Mouse (Mus musculus): ENCODE measurements around the gene Cuedc2. TPM values are rescaled to one million over a fixed set of nuclear protein-coding genes. Genes with fewer than 3 reads are reported as not detected.

Gene Cuedc2
- polyA plus RNA-seq, 1 experiment from 2014 or later: 300 TPM

DNA sequence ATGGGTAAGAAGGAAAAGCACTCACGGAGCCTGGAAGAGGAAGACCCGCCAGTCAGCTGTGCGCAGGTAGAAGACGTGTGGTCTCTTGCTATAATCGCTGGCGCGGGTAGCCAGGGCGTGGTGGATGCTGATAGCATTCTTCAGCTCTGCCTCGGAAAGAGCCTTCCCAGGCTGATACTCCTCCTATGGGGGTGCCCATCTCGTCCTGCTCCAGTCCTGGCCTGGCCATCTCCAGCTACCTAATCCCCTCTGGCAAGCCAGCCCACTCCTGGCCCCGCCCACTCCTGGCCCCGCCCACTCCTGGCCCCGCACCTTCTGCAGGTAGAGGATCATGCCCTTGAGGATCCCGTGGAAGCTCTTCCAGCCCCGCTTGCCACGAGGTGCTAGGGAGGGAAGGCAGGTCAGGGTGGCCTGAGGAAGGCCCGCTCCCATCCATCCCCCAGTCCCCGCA lies 24.3 kb downstream of the Cuedc2 start:
- no peak overlapping the region for H3K4me2 ChIP-seq (ENCODE audit: low read length)
- H3K27me3 ChIP-seq (ENCODE audit: control insufficient read depth, insufficient read depth, low read length): peaks cover 47% of the 10 kb centered on the region
- H3K9ac ChIP-seq (replicated peaks; ENCODE audit: low read length): no peak overlapping the region
- peaks cover 38% of the 10 kb centered on the region for H3K36me3 ChIP-seq (ENCODE audit: control insufficient read depth, insufficient read depth, low read length)
- DNase-seq (no peak), ATAC-seq (ENCODE audit: low FRiP score, low TSS enrichment) (no peak)
- 15% methylated on average over 18 of the region's 18 CpGs for WGBS
- H3K27ac ChIP-seq (replicated peaks; ENCODE audit: low read depth, low read length): no peak overlapping the region
- no peak overlapping the region for H3K4me3 ChIP-seq (replicated peaks; ENCODE audit: low read depth, low read length)
- no peaks in the 10 kb centered on the region for H3K9me3 ChIP-seq (ENCODE audit: control insufficient read depth, low read length)
- peaks cover 18% of the 10 kb centered on the region for H3K4me1 ChIP-seq (ENCODE audit: control insufficient read depth, insufficient read depth, low read length)

DNA sequence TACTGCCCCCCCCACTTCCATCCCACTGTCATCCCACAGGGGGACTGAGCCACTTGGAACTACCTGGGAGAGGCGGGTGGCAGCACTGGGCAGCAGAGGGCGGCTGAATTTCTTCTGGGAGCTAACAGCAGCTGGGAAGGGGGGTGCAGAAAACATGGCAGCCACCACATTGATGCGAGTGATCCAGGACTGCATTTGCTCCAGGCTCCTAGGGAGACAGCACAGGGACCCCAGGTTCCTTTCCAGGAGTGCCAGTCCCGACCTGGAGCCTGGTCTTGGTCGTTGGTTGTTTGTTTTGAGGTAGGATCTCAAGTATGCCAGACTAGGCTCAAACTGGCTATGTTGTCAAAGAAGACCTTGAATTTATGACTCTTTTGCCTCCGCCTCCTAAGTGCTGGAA lies 24.9 kb downstream of the Cuedc2 start:
- Histone ChIP-seq H3K4me2 (ENCODE audit: low read length) (no peak overlapping the region), H3K27me3 (ENCODE audit: control insufficient read depth, insufficient read depth, low read length) (peaks cover 47% of the 10 kb centered on the region), H3K9me3 (ENCODE audit: control insufficient read depth, low read length) (no peaks in the 10 kb centered on the region), H3K4me1 (ENCODE audit: control insufficient read depth, insufficient read depth, low read length) (peaks cover 12% of the 10 kb centered on the region), H3K4me3 (replicated peaks; ENCODE audit: low read depth, low read length) (no peak overlapping the region), H3K9ac (replicated peaks; ENCODE audit: low read length) (no peak overlapping the region), H3K36me3 (ENCODE audit: control insufficient read depth, insufficient read depth, low read length) (peaks cover 38% of the 10 kb centered on the region), H3K27ac (replicated peaks; ENCODE audit: low read depth, low read length) (no peak overlapping the region)
- ATAC-seq (ENCODE audit: low FRiP score, low TSS enrichment): no peak
- DNase-seq: no peak
- 74% methylated on average over 6 of the region's 6 CpGs for WGBS

DNA sequence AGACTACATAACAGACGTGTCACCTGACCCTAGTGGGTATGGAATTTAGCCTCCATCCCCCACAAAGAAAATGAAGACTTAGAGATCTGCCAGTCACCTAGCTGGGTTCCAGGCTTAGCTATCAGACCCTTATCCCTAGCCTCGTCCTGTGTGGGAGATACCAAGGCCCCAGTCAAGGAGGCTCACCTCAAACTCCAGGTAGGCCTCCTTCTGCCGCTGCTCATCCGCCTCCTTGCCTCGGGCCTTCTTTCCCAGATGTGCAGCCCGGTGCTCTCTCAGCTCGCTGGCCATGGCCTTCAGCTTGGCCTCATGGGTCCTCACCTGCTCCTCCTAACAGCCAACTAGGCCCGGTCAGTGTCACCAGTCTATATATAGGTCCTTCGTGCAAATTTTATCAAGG lies 25.4 kb downstream of the Cuedc2 start:
- Histone ChIP-seq H3K36me3 (ENCODE audit: control insufficient read depth, insufficient read depth, low read length) (peaks cover 38% of the 10 kb centered on the region), H3K9me3 (ENCODE audit: control insufficient read depth, low read length) (no peaks in the 10 kb centered on the region), H3K4me1 (ENCODE audit: control insufficient read depth, insufficient read depth, low read length) (peaks cover 8% of the 10 kb centered on the region), H3K27me3 (ENCODE audit: control insufficient read depth, insufficient read depth, low read length) (peaks cover 50% of the 10 kb centered on the region), H3K9ac (replicated peaks; ENCODE audit: low read length) (no peak overlapping the region), H3K27ac (replicated peaks; ENCODE audit: low read depth, low read length) (no peak overlapping the region), H3K4me2 (ENCODE audit: low read length) (no peak overlapping the region), H3K4me3 (replicated peaks; ENCODE audit: low read depth, low read length) (no peak overlapping the region)
- no peak for ATAC-seq (ENCODE audit: low FRiP score, low TSS enrichment)
- no peak for DNase-seq
- WGBS: 89% methylated on average over 9 of the region's 9 CpGs

DNA sequence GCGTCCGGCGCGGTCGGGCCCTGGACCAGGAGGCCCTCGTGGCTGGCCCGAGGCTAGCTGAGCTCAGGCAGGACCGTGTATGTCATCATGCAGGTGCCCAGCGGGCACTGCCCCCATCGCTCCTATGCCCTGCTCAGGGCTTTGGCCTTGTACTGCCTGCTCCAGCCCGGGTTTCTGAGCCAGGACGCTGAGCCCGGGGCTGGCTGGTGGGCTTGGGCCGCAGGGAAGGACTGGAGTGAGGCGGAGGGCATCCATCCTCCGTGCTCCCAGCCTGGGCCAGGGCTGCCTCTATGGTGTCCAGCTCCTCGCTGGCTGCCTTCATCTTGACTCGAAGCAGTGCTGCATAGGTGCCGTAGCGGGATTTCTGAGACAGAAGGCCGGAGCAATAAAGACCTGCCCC lies 25.9 kb downstream of the Cuedc2 start:
- Histone ChIP-seq H3K4me3 (replicated peaks; ENCODE audit: low read depth, low read length) (no peak overlapping the region), H3K4me2 (ENCODE audit: low read length) (no peak overlapping the region), H3K36me3 (ENCODE audit: control insufficient read depth, insufficient read depth, low read length) (peaks cover 38% of the 10 kb centered on the region), H3K9ac (replicated peaks; ENCODE audit: low read length) (no peak overlapping the region), H3K9me3 (ENCODE audit: control insufficient read depth, low read length) (no peaks in the 10 kb centered on the region), H3K27ac (replicated peaks; ENCODE audit: low read depth, low read length) (no peak overlapping the region), H3K4me1 (ENCODE audit: control insufficient read depth, insufficient read depth, low read length) (peaks cover 6% of the 10 kb centered on the region; the same call in 1 of the 2 replicates), H3K27me3 (ENCODE audit: control insufficient read depth, insufficient read depth, low read length) (peaks cover 52% of the 10 kb centered on the region)
- ATAC-seq (ENCODE audit: low FRiP score, low TSS enrichment) (no peak), DNase-seq (no peak)
- WGBS: 93% methylated on average over 21 of the region's 21 CpGs

DNA sequence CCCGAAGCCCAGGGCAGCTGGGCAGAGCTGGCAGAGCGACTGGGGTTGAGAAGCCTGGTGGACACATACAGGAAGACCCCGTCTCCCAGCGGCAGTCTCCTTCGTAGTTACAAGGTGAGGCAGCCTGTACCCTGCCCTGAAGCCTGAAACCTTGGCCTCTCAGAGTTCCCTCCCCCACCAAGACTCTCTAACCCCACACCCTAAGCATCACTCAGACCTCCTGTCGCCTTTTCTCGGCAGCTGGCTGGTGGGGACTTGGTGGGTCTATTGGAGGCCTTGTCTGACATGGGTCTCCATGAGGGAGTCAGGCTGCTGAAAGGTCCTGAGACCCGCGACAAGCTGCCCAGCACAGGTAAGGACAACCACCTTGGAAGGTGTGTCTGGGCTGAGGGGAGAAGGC lies 27.2 kb downstream of the Cuedc2 start:
- Histone ChIP-seq H3K27ac (replicated peaks; ENCODE audit: low read depth, low read length) (no peak overlapping the region), H3K36me3 (ENCODE audit: control insufficient read depth, insufficient read depth, low read length) (peaks cover 38% of the 10 kb centered on the region), H3K27me3 (ENCODE audit: control insufficient read depth, insufficient read depth, low read length) (peaks cover 46% of the 10 kb centered on the region), H3K4me2 (ENCODE audit: low read length) (no peak overlapping the region), H3K9ac (replicated peaks; ENCODE audit: low read length) (no peak overlapping the region), H3K4me3 (replicated peaks; ENCODE audit: low read depth, low read length) (no peak overlapping the region), H3K4me1 (ENCODE audit: control insufficient read depth, insufficient read depth, low read length) (peaks cover 4% of the 10 kb centered on the region; the same call in 1 of the 2 replicates), H3K9me3 (ENCODE audit: control insufficient read depth, low read length) (no peaks in the 10 kb centered on the region)
- 90% methylated on average over 9 of the region's 9 CpGs for WGBS
- no peak for ATAC-seq (ENCODE audit: low FRiP score, low TSS enrichment)
- DNase-seq: no peak

DNA sequence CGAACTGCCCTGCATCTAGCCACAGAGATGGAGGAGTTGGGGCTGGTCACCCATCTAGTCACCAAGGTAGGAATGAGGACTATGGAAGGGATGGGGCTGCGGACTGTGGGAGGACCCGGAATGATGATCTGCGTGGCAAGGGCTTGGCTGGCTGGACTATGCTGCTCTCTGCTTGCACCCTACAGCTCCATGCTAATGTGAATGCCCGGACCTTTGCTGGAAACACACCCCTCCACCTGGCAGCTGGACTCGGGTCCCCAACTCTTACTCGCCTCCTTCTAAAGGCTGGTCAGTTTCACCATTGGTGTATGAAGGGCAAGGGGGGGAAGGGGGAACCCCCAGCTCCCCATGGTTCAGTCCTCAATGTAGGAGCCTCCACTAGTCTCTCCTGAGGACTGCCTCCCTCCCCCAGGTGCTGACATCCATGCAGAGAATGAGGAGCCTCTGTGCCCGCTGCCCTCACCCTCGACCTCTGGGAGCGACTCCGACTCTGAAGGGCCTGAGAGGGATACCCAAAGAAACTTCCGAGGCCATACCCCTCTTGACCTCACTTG lies 28.1 kb downstream of the Cuedc2 start:
- DNase-seq (no peak), ATAC-seq (ENCODE audit: low FRiP score, low TSS enrichment) (no peak)
- Histone ChIP-seq H3K4me3 (replicated peaks; ENCODE audit: low read depth, low read length) (no peak overlapping the region), H3K9me3 (ENCODE audit: control insufficient read depth, low read length) (no peaks in the 10 kb centered on the region), H3K9ac (replicated peaks; ENCODE audit: low read length) (no peak overlapping the region), H3K4me2 (ENCODE audit: low read length) (no peak overlapping the region), H3K27me3 (ENCODE audit: control insufficient read depth, insufficient read depth, low read length) (peaks cover 40% of the 10 kb centered on the region), H3K36me3 (ENCODE audit: control insufficient read depth, insufficient read depth, low read length) (peaks cover 38% of the 10 kb centered on the region), H3K27ac (replicated peaks; ENCODE audit: low read depth, low read length) (no peak overlapping the region), H3K4me1 (ENCODE audit: control insufficient read depth, insufficient read depth, low read length) (peaks cover 4% of the 10 kb centered on the region; the same call in 1 of the 2 replicates)
- WGBS: 89% methylated on average over 12 of the region's 12 CpGs

DNA sequence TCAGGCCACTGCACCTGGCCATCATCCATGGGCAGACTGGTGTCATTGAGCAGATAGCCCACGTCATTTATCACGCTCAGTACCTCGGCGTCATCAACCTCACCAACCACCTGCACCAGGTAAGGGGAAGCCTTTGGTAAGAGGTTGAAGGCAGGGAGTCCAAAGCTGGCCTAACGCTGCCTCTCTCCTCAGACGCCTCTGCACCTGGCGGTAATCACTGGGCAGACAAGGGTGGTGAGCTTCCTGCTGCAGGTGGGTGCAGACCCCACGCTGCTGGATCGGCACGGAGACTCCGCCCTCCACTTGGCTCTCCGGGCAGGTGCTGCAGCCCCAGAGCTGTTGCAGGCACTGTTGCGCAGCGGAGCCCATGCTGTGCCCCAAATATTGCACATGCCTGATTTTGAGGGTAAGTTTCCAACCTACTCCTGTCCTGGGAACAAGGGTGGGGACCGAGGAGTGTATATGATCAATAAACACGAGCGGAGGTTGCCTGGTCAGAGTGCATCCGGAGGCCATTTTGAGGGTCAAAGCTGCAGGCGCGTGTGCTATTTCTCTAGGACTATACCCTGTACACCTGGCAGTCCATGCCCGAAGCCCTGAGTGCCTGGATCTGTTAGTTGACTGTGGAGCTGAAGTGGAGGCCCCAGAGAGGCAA lies 28.7 kb downstream of the Cuedc2 start:
- H3K9me3 ChIP-seq (ENCODE audit: control insufficient read depth, low read length): no peaks in the 10 kb centered on the region
- ATAC-seq (ENCODE audit: low FRiP score, low TSS enrichment) (no peak), DNase-seq (no peak)
- no peak overlapping the region for H3K4me2 ChIP-seq (ENCODE audit: low read length)
- H3K4me1 ChIP-seq (ENCODE audit: control insufficient read depth, insufficient read depth, low read length): peaks cover 9% of the 10 kb centered on the region
- no peak overlapping the region for H3K27ac ChIP-seq (replicated peaks; ENCODE audit: low read depth, low read length)
- H3K27me3 ChIP-seq (ENCODE audit: control insufficient read depth, insufficient read depth, low read length): peaks cover 36% of the 10 kb centered on the region
- H3K4me3 ChIP-seq (replicated peaks; ENCODE audit: low read depth, low read length): no peak overlapping the region
- H3K36me3 ChIP-seq (ENCODE audit: control insufficient read depth, insufficient read depth, low read length): peaks cover 34% of the 10 kb centered on the region
- WGBS: 83% methylated on average over 21 of the region's 21 CpGs
- no peak overlapping the region for H3K9ac ChIP-seq (replicated peaks; ENCODE audit: low read length)

DNA sequence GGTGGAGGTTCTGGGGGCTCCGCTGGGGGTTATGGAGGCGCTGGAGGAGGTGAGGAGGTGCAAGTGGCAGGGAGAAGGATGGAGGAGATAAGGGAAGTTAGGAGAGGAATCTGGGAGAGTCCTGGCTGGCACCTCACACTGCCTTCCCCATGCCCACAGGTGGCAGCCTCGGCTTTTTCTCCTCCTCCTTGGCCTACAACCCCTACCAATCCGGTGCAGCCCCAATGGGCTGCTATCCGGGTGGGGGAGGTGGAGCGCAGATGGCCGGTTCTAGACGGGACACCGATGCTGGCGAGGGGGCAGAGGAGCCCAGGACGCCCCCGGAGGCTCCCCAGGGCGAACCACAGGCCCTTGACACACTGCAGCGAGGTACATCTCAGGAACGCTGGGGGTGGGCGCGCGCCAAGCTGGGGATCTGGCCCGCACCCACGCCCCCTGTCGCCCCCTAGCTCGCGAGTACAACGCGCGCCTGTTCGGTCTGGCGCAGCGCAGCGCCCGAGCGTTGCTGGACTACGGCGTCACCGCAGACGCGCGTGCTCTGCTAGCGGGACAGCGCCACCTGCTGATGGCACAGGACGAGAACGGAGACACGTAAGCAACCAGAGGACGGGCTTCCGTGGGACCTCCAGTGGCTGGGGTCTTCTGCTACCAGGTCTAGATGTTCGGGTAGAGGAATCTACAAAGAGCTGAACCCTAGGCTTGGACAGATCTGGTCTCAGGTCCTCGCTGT lies 29.6 kb downstream of the Cuedc2 start:
- no peaks in the 10 kb centered on the region for H3K9me3 ChIP-seq (ENCODE audit: control insufficient read depth, low read length)
- H3K36me3 ChIP-seq (ENCODE audit: control insufficient read depth, insufficient read depth, low read length): peaks cover 25% of the 10 kb centered on the region
- H3K9ac ChIP-seq (replicated peaks; ENCODE audit: low read length): peak overlapping the region; percentile 50
- DNase-seq (peak; percentile 97), ATAC-seq (ENCODE audit: low FRiP score, low TSS enrichment) (peak; percentile 43; the same call in 1 of the 2 replicates)
- peak overlapping the region; percentile 81 for H3K4me2 ChIP-seq (ENCODE audit: low read length)
- H3K27ac ChIP-seq (replicated peaks; ENCODE audit: low read depth, low read length): no peak overlapping the region
- 1% methylated on average over 47 of the region's 47 CpGs for WGBS
- peak overlapping the region; percentile 42 for H3K4me3 ChIP-seq (replicated peaks; ENCODE audit: low read depth, low read length)
- H3K4me1 ChIP-seq (ENCODE audit: control insufficient read depth, insufficient read depth, low read length): peaks cover 14% of the 10 kb centered on the region
- H3K27me3 ChIP-seq (ENCODE audit: control insufficient read depth, insufficient read depth, low read length): peaks cover 29% of the 10 kb centered on the region; the same call in 1 of the 2 replicates
